Mouse (Mus musculus): Measurements from ENCODE around the gene Trim25.

DNA sequence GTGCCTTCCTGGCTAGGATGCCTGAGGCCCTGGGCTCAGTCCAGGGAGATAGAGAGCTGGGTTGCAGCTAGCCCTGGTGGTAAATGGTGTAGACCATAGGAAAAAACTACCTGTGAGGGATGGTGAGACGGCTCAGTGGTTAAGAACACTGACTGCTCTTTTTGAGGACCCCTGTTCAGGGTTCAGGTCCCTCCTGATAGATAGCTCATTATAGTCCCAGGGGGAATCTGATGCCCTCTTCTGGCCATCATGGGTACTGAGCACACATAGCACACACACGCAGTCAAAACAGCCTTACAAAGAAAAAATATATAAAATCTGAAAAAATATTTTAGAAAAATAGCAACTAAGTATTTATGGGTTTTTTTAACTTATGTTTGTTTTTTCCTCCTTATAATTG, 22.9 kb upstream of the Trim25 start:
- TF ChIP-seq CTCF (IDR thresholded peaks at IDR 0.05; ENCODE audit: low read depth): peak; percentile 19; the same call in 1 of the 2 replicates
- TF ChIP-seq EP300 (IDR thresholded peaks at IDR 0.05; ENCODE audit: low read depth): no peak

All from heart, postnatal 0 days (tissue).